Mouse (Mus musculus) midbrain, embryonic 16.5 days (tissue): Measurements from ENCODE around the gene Spata2. TPM values are rescaled to one million over a fixed set of nuclear protein-coding genes. Genes with fewer than 3 reads are reported as not detected.

Source experiments
- ATAC-seq: fragments of 200-750 bp; cut with Nextera tagmentation; 2 replicates; pipeline ENCODE4 v1.8.0; 2017; ENCODE audit warnings: moderate TSS enrichment
- H3K27ac ChIP-seq: fragments of 300-500 bp; sonication (generic); 2 replicates; pipeline ENCODE4 v1.5.1; 2014; ENCODE audit warnings: mild to moderate bottlenecking, low read length, mixed read lengths
- H3K27me3 ChIP-seq: fragments of 300-500 bp; sonication (generic); 2 replicates; pipeline ENCODE4 v1.6.1; 2014; ENCODE audit warnings: low read depth, low read length, mixed read lengths; ENCODE audit not compliant: control insufficient read depth, insufficient read depth
- H3K36me3 ChIP-seq: fragments of 300-500 bp; sonication (generic); 2 replicates; pipeline ENCODE4 v1.6.1; 2014; ENCODE audit warnings: mild to moderate bottlenecking, low read length, moderate library complexity, mixed read lengths; ENCODE audit not compliant: control insufficient read depth, insufficient read depth
- H3K4me1 ChIP-seq: fragments of 300-500 bp; sonication (generic); 2 replicates; pipeline ENCODE4 v1.6.1; 2014; ENCODE audit warnings: mild to moderate bottlenecking, low read length, mixed read lengths; ENCODE audit not compliant: control insufficient read depth, insufficient read depth
- H3K4me2 ChIP-seq: fragments of 300-500 bp; sonication (generic); 2 replicates; pipeline ENCODE4 v1.6.1; 2014; ENCODE audit warnings: mild to moderate bottlenecking, low read length, mixed read lengths
- H3K4me3 ChIP-seq: fragments of 300-500 bp; sonication (generic); 2 replicates; pipeline ENCODE4 v1.5.1; 2014; ENCODE audit warnings: low read depth, mild to moderate bottlenecking, low read length, moderate library complexity, mixed read lengths
- H3K9ac ChIP-seq: fragments of 300-500 bp; sonication (generic); 2 replicates; pipeline ENCODE4 v1.6.1; 2014; ENCODE audit warnings: low read depth, low read length, mixed read lengths
- H3K9me3 ChIP-seq: fragments of 300-500 bp; sonication (generic); replicated peaks from 2 replicates; pipeline ENCODE4 v1.6.1; 2014; ENCODE audit warnings: mild to moderate bottlenecking, low read length, mixed read lengths; ENCODE audit not compliant: control insufficient read depth, poor library complexity, severe bottlenecking
- WGBS: fragments of 180-500 bp; shearing (Covaris S2); extraction: QIAGEN DNeasy Blood & Tissue Kit; methylation state at CpG from one replicate; pipeline ENCODE4 v1.1.7; 2014; 5-methylcytosine and 5-hydroxymethylcytosine counted together
- polyA plus RNA-seq: library from polyadenylated mRNA; unstranded; fragments of >200 nt; fragmentation: Nextera tagmentation; extraction: Ambion mirVana; gene quantifications from 2 replicates; pipeline ENCODE4 v1.2.1, GENCODE M21; 2015

The Spata2 gene
- polyA plus RNA-seq, 1 experiment from 2014 or later, result 34.4 TPM

DNA sequence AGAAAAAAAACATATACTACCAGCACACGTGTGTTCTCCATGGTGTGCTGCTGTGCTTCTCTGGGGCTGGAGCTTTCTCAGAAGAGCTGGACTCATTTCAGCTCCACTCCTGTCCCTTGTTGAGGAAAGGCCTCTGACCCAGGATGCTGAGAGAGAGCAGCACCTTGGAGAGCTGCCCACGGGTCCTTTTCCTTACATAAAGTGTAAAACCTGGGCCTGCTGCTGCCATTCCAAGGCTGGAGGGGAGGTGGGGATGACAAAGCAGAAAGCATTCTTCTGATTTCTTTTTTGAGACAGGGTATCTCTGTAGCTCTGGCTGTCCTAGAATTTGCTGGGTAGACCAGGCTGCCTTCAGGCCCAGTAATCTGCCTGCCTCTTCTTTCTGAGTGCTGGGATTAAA is 14.6 kb downstream of the Spata2 start:
- Histone ChIP-seq H3K9ac (no peak overlapping the region), H3K4me1 (peaks cover 15% of the 10 kb centered on the region), H3K27ac (no peak overlapping the region), H3K4me2 (no peak overlapping the region), H3K4me3 (no peak overlapping the region), H3K36me3 (peaks cover 7% of the 10 kb centered on the region; the same call in 1 of the 2 replicates), H3K9me3 (no peaks in the 10 kb centered on the region), H3K27me3 (no peaks in the 10 kb centered on the region)
- WGBS, result 34% methylated on average over 2 of the region's 2 CpGs
- ATAC-seq, result no peak

DNA sequence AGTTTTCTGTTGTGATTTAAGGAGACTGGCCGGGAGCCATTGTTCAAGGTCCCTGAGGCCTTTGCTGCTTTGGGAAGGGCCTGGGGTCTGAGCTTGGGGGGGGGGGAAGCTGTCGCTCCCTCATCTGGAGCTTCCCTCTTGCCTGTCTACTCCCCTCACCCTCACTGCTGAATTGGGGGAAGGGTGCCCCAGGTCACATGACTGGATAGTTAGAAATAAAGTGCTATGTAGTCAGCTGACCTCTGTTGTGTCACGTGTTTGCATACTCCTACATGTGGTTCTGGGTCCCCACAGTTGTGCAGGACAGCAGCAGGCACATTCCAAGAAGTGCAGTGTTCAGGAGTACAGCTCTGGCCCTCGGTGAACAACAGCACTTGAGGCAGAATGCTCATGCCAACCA is 15.9 kb downstream of the Spata2 start:
- 69% methylated on average over 4 of the region's 4 CpGs for WGBS
- H3K4me1 ChIP-seq, result peaks cover 15% of the 10 kb centered on the region
- no peak for ATAC-seq
- H3K4me2 ChIP-seq, result no peak overlapping the region
- H3K9ac ChIP-seq, result no peak overlapping the region
- H3K36me3 ChIP-seq, result peaks cover 7% of the 10 kb centered on the region
- H3K4me3 ChIP-seq, result no peak overlapping the region
- no peaks in the 10 kb centered on the region for H3K27me3 ChIP-seq
- no peaks in the 10 kb centered on the region for H3K9me3 ChIP-seq
- H3K27ac ChIP-seq, result peak overlapping the region; percentile 82

DNA sequence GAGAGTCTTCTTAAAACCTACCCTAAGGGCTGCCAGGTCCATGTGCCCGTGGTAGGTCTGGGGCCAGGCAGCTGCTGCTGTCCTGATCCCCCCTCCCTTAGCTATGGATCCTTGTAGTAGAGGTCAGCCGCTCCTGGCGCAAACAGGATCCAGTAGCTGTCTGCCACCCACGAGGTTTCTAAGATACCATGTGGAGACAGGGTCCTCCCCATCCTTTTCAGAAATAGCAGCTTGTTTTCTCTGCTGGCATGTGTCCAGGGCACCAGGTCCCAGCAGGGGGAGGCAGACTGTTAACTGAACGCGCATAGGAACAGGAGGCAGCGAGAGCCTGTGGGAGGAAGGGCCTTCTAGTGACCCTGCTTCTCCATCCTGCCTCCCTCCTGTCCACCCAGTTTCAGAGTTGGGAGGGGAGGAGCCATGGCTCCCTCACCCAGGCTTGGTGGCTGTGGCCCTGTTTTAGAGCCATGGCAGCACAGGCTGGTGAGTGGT is 16.4 kb downstream of the Spata2 start:
- H3K9me3 ChIP-seq, result no peaks in the 10 kb centered on the region
- ATAC-seq, result peak; percentile 76
- no peaks in the 10 kb centered on the region for H3K27me3 ChIP-seq
- 17% methylated on average over 7 of the region's 7 CpGs for WGBS
- H3K4me3 ChIP-seq, result no peak overlapping the region
- H3K4me2 ChIP-seq, result no peak overlapping the region
- H3K36me3 ChIP-seq, result peaks cover 10% of the 10 kb centered on the region
- peaks cover 15% of the 10 kb centered on the region for H3K4me1 ChIP-seq
- peak overlapping the region; percentile 82 for H3K27ac ChIP-seq
- H3K9ac ChIP-seq, result 0 out of 2 replicates have a peak overlapping the region, but pooled peaks have one; percentile 12

DNA sequence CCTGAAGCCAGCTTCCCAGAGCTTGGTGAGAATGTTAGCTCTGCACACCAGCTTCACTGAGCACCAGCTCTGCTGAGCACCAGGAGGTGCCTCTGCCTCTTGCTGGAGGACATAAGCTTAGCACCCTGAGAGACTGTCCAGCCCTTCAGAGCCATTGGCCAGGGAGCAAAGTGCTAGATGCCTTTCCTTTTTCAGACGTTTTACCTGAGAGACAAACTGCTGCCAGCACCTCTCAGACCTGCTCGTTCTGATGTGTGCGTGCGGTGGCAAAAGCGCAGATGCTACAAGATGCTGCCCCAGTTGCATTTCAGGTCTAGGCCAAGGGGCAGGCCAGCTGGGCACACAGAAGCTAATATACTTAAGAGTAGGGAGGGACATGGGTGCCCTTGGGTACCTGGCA is 17.1 kb downstream of the Spata2 start:
- H3K27me3 ChIP-seq, result no peaks in the 10 kb centered on the region
- peaks cover 10% of the 10 kb centered on the region for H3K36me3 ChIP-seq
- no peaks in the 10 kb centered on the region for H3K9me3 ChIP-seq
- H3K27ac ChIP-seq, result peak overlapping the region; percentile 82
- no peak overlapping the region for H3K9ac ChIP-seq
- H3K4me3 ChIP-seq, result no peak overlapping the region
- ATAC-seq, result peak; percentile 29; the same call in 1 of the 2 replicates
- H3K4me1 ChIP-seq, result peaks cover 15% of the 10 kb centered on the region
- H3K4me2 ChIP-seq, result no peak overlapping the region
- 81% methylated on average over 5 of the region's 5 CpGs for WGBS

DNA sequence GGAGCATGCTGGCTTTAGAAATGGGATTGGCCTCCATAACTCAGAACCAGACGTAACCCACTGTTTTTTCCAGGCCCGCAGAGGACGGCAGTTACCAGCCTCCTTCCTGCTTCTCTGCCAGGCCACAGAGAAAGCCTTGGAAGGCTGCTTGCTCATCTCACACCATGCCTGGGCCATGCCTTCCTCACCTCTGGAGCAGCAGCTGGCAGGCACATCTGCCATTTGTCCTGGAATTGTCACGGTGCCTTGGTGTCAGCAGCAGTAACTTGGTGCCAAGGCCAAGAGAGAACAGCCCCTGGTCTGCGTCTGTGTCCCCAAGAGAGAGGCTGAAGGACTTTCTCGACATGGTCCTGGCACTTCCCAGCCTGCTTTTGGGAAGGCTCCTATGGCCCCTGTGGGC is 18.5 kb downstream of the Spata2 start:
- 89% methylated on average over 6 of the region's 6 CpGs for WGBS
- H3K36me3 ChIP-seq, result peaks cover 13% of the 10 kb centered on the region
- peaks cover 15% of the 10 kb centered on the region for H3K4me1 ChIP-seq
- H3K4me3 ChIP-seq, result no peak overlapping the region
- H3K9ac ChIP-seq, result no peak overlapping the region
- H3K27ac ChIP-seq, result no peak overlapping the region
- no peaks in the 10 kb centered on the region for H3K27me3 ChIP-seq
- no peaks in the 10 kb centered on the region for H3K9me3 ChIP-seq
- ATAC-seq, result no peak
- H3K4me2 ChIP-seq, result no peak overlapping the region

DNA sequence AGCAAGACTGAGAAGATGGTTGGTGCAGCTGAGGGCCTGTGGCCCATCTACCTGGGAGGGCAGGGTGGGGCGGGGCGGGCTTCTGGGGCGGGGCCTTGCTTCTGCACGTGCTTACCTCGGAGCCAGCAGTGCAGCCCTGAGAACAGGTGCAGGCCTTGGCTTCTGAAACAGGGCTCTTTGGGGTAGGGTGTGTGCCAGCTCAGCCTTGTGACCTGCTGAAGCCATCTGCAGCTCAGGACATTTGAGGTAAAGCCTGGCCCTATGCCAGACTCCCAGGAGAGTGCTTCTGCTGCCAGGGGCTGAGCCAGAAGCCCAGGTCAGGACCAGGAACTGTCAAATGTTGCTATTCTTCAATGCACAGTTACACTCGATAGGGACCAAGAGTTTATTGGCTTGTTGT is 21.1 kb downstream of the Spata2 start:
- WGBS, result 95% methylated on average over 6 of the region's 6 CpGs
- no peak for ATAC-seq
- no peak overlapping the region for H3K9ac ChIP-seq

DNA sequence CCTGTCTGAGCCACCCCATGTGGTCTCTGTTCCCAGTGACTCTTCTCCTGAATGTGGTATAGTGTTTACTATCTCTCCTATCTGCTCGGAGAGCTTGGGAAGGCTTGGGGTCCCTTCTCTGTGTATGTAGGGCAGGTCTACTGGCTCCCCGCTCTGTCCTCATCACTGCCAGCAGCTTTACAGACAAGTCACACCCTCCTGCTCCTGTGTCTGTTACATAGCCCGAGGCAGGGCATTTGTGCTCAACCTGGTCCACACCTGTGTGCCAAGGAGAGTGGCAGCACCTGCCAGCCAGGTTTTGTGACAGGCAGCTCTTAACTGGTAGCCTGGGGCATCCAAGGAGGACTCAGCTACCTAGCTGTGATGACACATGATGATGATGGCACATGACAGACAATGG is 22.1 kb downstream of the Spata2 start:
- peaks cover 23% of the 10 kb centered on the region for H3K36me3 ChIP-seq
- WGBS, result 93% methylated on average over 3 of the region's 3 CpGs

More for the DNA sequence above, 21.1 kb downstream of the Spata2 start:
- no peak overlapping the region for H3K4me3 ChIP-seq
- H3K27me3 ChIP-seq, result no peaks in the 10 kb centered on the region
- no peak overlapping the region for H3K27ac ChIP-seq
- H3K36me3 ChIP-seq, result peaks cover 13% of the 10 kb centered on the region
- no peaks in the 10 kb centered on the region for H3K9me3 ChIP-seq
- H3K4me2 ChIP-seq, result no peak overlapping the region
- H3K4me1 ChIP-seq, result peaks cover 12% of the 10 kb centered on the region

DNA sequence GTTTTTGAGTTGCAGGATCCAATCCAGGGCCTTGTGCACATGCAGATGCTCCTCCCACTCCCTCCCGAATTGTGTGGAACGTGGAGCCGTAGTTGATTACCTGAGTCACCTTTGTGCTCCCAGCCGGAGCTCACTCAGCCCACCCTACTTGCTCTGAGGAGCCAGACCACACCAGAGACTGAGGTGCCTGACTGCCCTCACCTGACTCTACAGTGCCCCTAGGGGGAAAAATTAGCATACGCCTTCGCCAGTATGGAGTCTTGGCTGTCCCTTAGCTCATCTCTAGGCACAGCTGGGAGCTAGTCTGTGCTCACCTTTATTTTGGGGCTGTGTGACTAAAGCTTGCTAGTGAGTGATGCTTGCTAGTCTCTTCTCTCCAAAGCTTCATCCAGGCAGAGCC is 24.2 kb downstream of the Spata2 start:
- Histone ChIP-seq H3K4me1 (no peaks in the 10 kb centered on the region), H3K27me3 (no peaks in the 10 kb centered on the region), H3K27ac (no peak overlapping the region), H3K9ac (no peak overlapping the region), H3K4me3 (no peak overlapping the region), H3K4me2 (no peak overlapping the region), H3K9me3 (no peaks in the 10 kb centered on the region), H3K36me3 (peaks cover 20% of the 10 kb centered on the region; the same call in 1 of the 2 replicates)
- ATAC-seq, result no peak
- 79% methylated on average over 6 of the region's 6 CpGs for WGBS

More for the DNA sequence above, 22.1 kb downstream of the Spata2 start:
- Histone ChIP-seq H3K4me3 (no peak overlapping the region), H3K27ac (no peak overlapping the region), H3K4me2 (no peak overlapping the region), H3K9me3 (no peaks in the 10 kb centered on the region), H3K9ac (no peak overlapping the region), H3K4me1 (peaks cover 2% of the 10 kb centered on the region), H3K27me3 (no peaks in the 10 kb centered on the region)
- ATAC-seq, result no peak

DNA sequence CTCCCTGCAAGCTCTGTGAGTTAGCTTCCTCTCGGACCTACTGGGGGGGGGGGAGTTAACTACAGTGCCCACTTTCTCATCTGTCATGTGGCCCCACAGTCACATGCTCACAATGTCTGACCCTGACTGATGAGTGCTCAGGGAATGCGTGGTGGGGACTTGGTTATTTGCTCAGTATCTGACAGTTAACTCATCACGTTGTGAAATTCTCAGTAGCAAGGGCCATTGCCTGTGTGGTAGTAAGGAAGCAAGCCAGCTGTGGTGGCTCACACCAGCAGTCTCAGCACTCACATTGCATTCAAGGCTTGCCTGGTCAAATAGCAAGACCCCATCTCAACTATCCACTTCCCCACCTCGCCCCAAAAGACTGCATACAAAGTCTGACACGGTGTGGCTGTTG is 25.5 kb downstream of the Spata2 start:
- peaks cover 20% of the 10 kb centered on the region; the same call in 1 of the 2 replicates for H3K36me3 ChIP-seq
- no peak overlapping the region for H3K4me2 ChIP-seq
- no peaks in the 10 kb centered on the region for H3K9me3 ChIP-seq
- WGBS, result 87% methylated on average over 5 of the region's 5 CpGs
- H3K4me1 ChIP-seq, result no peaks in the 10 kb centered on the region
- H3K9ac ChIP-seq, result no peak overlapping the region
- H3K4me3 ChIP-seq, result no peak overlapping the region
- H3K27me3 ChIP-seq, result no peaks in the 10 kb centered on the region
- no peak overlapping the region for H3K27ac ChIP-seq
- ATAC-seq, result no peak
